Mouse (Mus musculus): Measurements from ENCODE around the gene Gk5. TPM values are rescaled to one million over a fixed set of nuclear protein-coding genes. Genes with fewer than 3 reads are reported as not detected.
"Not testable (repeated sequence)": the region's sequence is repeated elsewhere in the genome, so short reads cannot be mapped to it uniquely, and the experiment has no call there.

Gene Gk5
- polyA plus RNA-seq (2012; rRNA removed): 1.3 and 1.5 TPM in 2 replicates

DNA sequence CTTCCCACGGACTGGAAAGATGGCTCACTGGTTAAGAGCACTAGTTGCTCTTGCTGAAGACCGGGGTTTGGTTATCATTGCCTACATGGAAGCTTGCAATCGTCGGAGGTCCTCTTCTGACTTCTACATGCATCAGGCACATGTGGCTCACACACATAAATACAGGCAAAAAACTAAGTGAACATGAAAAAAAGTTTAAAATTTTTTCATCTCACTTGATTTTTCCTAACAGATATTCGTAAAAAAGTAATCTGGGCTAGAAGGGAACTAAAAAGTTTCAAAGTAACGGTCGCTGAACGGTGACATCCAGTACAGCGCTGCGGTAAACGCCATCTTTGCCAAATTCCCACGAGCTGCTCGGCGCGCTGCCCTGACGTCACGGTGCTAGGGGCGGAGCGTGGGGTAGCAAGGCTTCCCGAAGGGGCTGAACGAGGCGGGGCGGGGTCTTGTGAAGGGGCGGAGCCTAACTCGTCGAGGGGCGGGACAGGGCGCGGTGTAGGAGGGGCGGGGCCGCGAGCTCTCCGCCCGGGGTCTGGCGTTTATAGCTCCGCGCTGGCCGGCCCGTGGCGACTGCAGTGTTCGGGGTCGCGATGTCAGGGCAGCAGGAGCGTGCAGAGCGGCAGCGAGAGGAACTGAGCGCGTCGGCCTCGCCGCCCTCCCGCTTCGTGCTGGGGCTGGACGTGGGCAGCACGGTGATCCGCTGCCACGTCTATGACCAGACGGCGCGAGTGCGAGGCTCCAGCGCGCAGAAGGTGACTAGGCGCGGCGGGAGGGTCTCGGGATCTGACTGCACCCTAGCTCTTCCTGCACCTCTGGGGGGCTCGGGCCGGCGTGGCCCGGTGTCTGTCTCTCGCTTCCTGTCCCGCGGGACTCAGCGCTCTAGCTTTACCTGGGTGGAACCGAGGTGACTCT lies at the start of gene Gk5:
Gk5 (plus strand) TSS at position 502 of the 912 bp plus-strand sequence.
- peaks cover 7% of the 10 kb centered on the region for H3K4me1 ChIP-seq (ENCODE audit: control insufficient read depth, insufficient read depth, insufficient read length)
- no peak for TF ChIP-seq CTCF (IDR thresholded peaks at IDR 0.05; ENCODE audit: extremely low read depth, insufficient read depth, insufficient read length, insufficient replicate concordance)
- TF ChIP-seq POLR2A (IDR thresholded peaks at IDR 0.05; ENCODE audit: low read depth, low read length): peak; percentile 22
- H3K27ac ChIP-seq (ENCODE audit: insufficient read depth, low read length): no peak within 1 kb of the TSS; the same call in 1 of the 2 replicates
- no peaks in the 10 kb centered on the region for H3K36me3 ChIP-seq (ENCODE audit: control insufficient read depth, insufficient read depth, low read length)
- H3K27me3 ChIP-seq (ENCODE audit: control insufficient read depth, insufficient read depth, low read length): no peaks in the 10 kb centered on the region
- peak within 1 kb of the TSS; percentile 85 for H3K4me3 ChIP-seq (ENCODE audit: extremely low read depth, insufficient read depth, insufficient read length)
- peak; percentile 90 to 99 for DNase-seq (ENCODE audit: low read depth in 1 of 2, low spot score in 2 of 2)
- 2% methylated on average over 75 of the region's 76 CpGs for WGBS

DNA sequence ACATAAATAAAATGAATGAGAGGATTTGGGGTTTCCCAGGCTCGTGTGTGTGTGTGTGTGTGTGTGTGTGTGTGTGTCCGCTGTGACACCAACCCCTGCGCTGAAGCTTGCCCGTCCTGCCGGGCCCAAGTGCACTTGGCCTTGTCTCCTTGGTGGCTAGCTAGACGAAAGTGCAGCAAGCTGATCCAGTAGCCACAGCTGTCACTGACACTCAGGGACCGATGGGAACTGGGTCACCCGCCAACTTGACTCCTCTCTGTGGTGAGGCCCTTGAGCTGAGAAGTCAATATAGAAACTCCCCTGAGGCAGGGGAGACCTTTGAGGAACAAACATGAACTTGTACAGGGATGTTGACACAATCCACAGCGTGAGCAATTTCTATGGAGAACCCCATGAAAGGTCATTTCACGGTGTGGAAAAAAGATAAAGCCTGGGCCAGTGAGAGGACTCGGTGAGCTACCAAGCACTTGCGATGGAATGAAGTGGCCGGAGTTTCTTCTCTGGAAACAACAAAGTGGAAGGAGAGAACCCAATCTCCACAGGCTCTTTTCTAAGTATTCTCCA lies 40.3 kb upstream of the Gk5 start:
- no peaks in the 10 kb centered on the region for H3K4me1 ChIP-seq (ENCODE audit: control insufficient read depth, insufficient read depth, insufficient read length)
- H3K36me3 ChIP-seq (ENCODE audit: control insufficient read depth, insufficient read depth, low read length): no peaks in the 10 kb centered on the region
- H3K27ac ChIP-seq (ENCODE audit: insufficient read depth, low read length): no peak overlapping the region
- no peaks in the 10 kb centered on the region for H3K27me3 ChIP-seq (ENCODE audit: control insufficient read depth, insufficient read depth, low read length)
- DNase-seq (ENCODE audit: low read depth in 1 of 2, low spot score in 2 of 2): no peak
- 95% methylated on average over 13 of the region's 13 CpGs for WGBS
- no peak overlapping the region for H3K4me3 ChIP-seq (ENCODE audit: extremely low read depth, insufficient read depth, insufficient read length)
- TF ChIP-seq CTCF (IDR thresholded peaks at IDR 0.05; ENCODE audit: extremely low read depth, insufficient read depth, insufficient read length, insufficient replicate concordance): no peak
- TF ChIP-seq POLR2A (IDR thresholded peaks at IDR 0.05; ENCODE audit: low read depth, low read length): no peak

DNA sequence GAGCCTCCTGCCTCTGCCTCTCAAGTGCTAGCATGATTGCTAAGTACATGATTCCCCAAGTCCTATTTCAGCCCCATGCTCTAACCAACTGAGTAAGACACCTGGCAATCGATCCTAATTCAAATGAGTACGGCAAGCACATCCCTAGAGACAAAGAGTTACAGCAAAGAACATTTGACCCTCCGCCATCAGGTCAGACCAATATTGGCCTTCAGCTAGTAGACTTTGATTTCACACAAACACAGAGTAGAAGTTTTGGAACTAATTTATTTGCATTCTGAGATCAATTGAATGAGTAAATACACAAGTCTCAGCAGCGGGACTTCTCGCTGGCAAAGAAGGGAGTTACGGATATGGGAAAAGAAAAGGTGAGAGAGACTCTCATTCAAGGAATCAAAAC lies 33.9 kb upstream of the Gk5 start:
- Histone ChIP-seq H3K27me3 (ENCODE audit: control insufficient read depth, insufficient read depth, low read length) (no peaks in the 10 kb centered on the region), H3K27ac (ENCODE audit: insufficient read depth, low read length) (no peak overlapping the region), H3K36me3 (ENCODE audit: control insufficient read depth, insufficient read depth, low read length) (no peaks in the 10 kb centered on the region), H3K4me1 (ENCODE audit: control insufficient read depth, insufficient read depth, insufficient read length) (no peaks in the 10 kb centered on the region), H3K4me3 (ENCODE audit: extremely low read depth, insufficient read depth, insufficient read length) (no peak overlapping the region)
- no peak for DNase-seq (ENCODE audit: low read depth in 1 of 2, low spot score in 2 of 2)
- 89% methylated on average over 6 of the region's 6 CpGs for WGBS
- TF ChIP-seq POLR2A (IDR thresholded peaks at IDR 0.05; ENCODE audit: low read depth, low read length): no peak

DNA sequence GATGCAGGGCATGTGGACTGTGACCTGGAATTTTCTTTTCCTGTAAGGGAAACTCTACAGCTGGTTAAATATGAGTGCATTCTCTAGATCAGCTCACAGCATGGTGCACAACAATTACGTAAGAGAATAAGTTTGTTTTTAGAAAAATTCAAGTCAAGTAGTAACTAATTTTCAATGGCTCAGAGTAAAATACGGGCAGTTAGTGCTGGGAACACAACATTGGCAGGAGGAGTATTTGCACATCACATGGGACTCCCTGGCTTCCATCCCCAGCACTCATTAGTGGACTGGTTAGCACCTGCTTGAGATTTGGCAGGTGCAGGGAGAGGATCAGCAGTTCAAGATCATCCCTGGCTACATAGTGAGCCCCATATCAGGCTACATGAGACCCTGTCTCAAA lies 31.5 kb upstream of the Gk5 start:
- DNase-seq (ENCODE audit: low read depth in 1 of 2, low spot score in 2 of 2): no peak

DNA sequence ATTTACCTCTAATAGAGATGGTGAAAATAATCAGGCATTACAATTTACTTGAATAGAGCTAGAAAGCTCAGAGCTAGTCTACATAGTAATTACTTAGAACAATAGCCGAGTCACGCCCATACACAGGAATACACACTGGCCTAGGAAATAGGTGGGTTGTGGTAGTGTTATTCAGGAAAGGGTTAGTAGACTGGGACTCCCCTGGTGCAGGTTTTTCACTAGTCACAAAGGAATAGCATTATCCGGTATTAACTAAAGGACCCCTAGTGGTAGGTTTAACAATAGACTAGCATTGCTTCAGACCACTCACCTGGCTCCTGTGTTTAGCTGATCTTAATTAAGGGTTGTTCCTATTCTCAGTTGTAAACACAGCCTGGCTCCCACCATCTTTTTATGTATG lies 30.7 kb upstream of the Gk5 start:
- not testable (repeated sequence) for H3K36me3 ChIP-seq (ENCODE audit: control insufficient read depth, insufficient read depth, low read length); DNase-seq (ENCODE audit: low read depth in 1 of 2, low spot score in 2 of 2); H3K27ac ChIP-seq (ENCODE audit: insufficient read depth, low read length); H3K4me1 ChIP-seq (ENCODE audit: control insufficient read depth, insufficient read depth, insufficient read length); H3K27me3 ChIP-seq (ENCODE audit: control insufficient read depth, insufficient read depth, low read length); H3K4me3 ChIP-seq (ENCODE audit: extremely low read depth, insufficient read depth, insufficient read length)
- WGBS: 92% methylated on average over 3 of the region's 3 CpGs

More for the DNA sequence above, 31.5 kb upstream of the Gk5 start:
- Histone ChIP-seq H3K4me3 (ENCODE audit: extremely low read depth, insufficient read depth, insufficient read length) (no peak overlapping the region), H3K36me3 (ENCODE audit: control insufficient read depth, insufficient read depth, low read length) (no peaks in the 10 kb centered on the region), H3K27me3 (ENCODE audit: control insufficient read depth, insufficient read depth, low read length) (no peaks in the 10 kb centered on the region), H3K4me1 (ENCODE audit: control insufficient read depth, insufficient read depth, insufficient read length) (no peaks in the 10 kb centered on the region), H3K27ac (ENCODE audit: insufficient read depth, low read length) (no peak overlapping the region)
- TF ChIP-seq CTCF (IDR thresholded peaks at IDR 0.05; ENCODE audit: extremely low read depth, insufficient read depth, insufficient read length, insufficient replicate concordance) (no peak), POLR2A (IDR thresholded peaks at IDR 0.05; ENCODE audit: low read depth, low read length) (no peak)
- WGBS: 85% methylated on average over 2 of the region's 2 CpGs

DNA sequence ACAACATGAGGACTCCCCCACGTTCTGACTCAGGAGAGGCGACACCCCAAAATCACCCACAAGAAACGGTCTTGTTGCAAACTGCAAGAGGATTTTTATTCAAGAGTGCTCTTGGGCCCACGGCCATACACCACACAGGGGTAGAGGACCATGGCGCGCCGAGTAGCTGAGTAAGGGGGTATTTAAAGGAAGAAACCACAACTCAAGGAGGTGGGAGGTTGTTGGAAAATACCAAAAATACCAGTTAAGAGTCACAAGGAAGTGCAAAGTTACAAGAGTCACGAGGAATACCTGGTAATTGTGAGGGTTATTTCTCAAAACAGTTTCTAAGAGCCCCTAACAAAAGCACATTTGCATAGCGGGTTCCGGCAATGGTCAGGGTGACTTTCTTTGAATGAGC lies 26.5 kb upstream of the Gk5 start:
- WGBS: 84% methylated on average over 10 of the region's 10 CpGs

DNA sequence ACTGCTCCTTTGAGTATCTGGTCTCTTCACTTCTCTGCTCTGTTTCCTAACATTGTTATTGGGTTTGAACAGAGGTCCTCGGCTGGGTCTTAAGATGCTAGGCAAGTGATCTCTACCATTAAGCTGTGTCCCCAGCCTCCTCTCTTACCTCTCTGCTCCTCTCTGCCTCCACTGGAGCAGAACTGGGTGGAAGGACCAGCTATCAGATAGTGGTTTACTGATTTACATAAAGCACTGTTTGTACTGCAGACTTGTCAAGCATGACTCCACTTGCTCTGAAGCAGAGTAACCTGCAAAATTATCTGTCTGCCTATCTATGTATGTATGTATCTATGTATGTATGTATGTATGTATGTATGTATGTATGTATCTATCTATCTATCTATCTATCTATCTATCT lies 25.9 kb upstream of the Gk5 start:
- no peaks in the 10 kb centered on the region for H3K36me3 ChIP-seq (ENCODE audit: control insufficient read depth, insufficient read depth, low read length)
- TF ChIP-seq POLR2A (IDR thresholded peaks at IDR 0.05; ENCODE audit: low read depth, low read length) (no peak), CTCF (IDR thresholded peaks at IDR 0.05; ENCODE audit: extremely low read depth, insufficient read depth, insufficient read length, insufficient replicate concordance) (no peak)
- no peak for DNase-seq (ENCODE audit: low read depth in 1 of 2, low spot score in 2 of 2)
- H3K4me3 ChIP-seq (ENCODE audit: extremely low read depth, insufficient read depth, insufficient read length): no peak overlapping the region
- WGBS: 97% methylated on average over 1 of the region's 1 CpGs
- no peaks in the 10 kb centered on the region for H3K27me3 ChIP-seq (ENCODE audit: control insufficient read depth, insufficient read depth, low read length)
- no peaks in the 10 kb centered on the region for H3K4me1 ChIP-seq (ENCODE audit: control insufficient read depth, insufficient read depth, insufficient read length)
- H3K27ac ChIP-seq (ENCODE audit: insufficient read depth, low read length): no peak overlapping the region

More for the DNA sequence above, 26.5 kb upstream of the Gk5 start:
- not testable (repeated sequence) for H3K4me3 ChIP-seq (ENCODE audit: extremely low read depth, insufficient read depth, insufficient read length); H3K36me3 ChIP-seq (ENCODE audit: control insufficient read depth, insufficient read depth, low read length); DNase-seq (ENCODE audit: low read depth in 1 of 2, low spot score in 2 of 2); H3K27ac ChIP-seq (ENCODE audit: insufficient read depth, low read length); H3K4me1 ChIP-seq (ENCODE audit: control insufficient read depth, insufficient read depth, insufficient read length); H3K27me3 ChIP-seq (ENCODE audit: control insufficient read depth, insufficient read depth, low read length)

All from spleen, adult 2 months (tissue).